Mouse (Mus musculus) midbrain, embryonic 11.5 days (tissue): ENCODE measurements around the gene Tdrd9. TPM values are rescaled to one million over a fixed set of nuclear protein-coding genes. Genes with fewer than 3 reads are reported as not detected.

Source experiments
- ATAC-seq: fragments of 200-750 bp; cut with Nextera tagmentation; 2 replicates; pipeline ENCODE4 v1.8.0; 2017; ENCODE audit warnings: moderate TSS enrichment, moderate library complexity; ENCODE audit not compliant: low FRiP score
- DNase-seq: peaks from one replicate; pipeline ENCODE4 v3.0.0; 2015; ENCODE audit warnings: low spot score; ENCODE audit errors: missing footprints
- H3K27ac ChIP-seq: fragments of 300-500 bp; sonication (generic); 2 replicates; pipeline ENCODE4 v1.5.1; 2014; ENCODE audit warnings: low read depth, low read length
- H3K27me3 ChIP-seq: fragments of 300-500 bp; sonication (generic); 2 replicates; pipeline ENCODE4 v1.6.1; 2014; ENCODE audit warnings: mild to moderate bottlenecking, low read length, moderate library complexity, mixed read lengths; ENCODE audit not compliant: control insufficient read depth, insufficient read depth
- H3K36me3 ChIP-seq: fragments of 300-500 bp; sonication (generic); 2 replicates; pipeline ENCODE4 v1.6.1; 2014; ENCODE audit warnings: mild to moderate bottlenecking, low read length, moderate library complexity, mixed read lengths; ENCODE audit not compliant: control insufficient read depth, insufficient read depth
- H3K4me1 ChIP-seq: fragments of 300-500 bp; sonication (generic); 2 replicates; pipeline ENCODE4 v1.6.1; 2014; ENCODE audit warnings: low read length; ENCODE audit not compliant: control insufficient read depth, insufficient read depth
- H3K4me2 ChIP-seq: fragments of 300-500 bp; sonication (generic); 2 replicates; pipeline ENCODE4 v1.6.1; 2014; ENCODE audit warnings: mild to moderate bottlenecking, moderate library complexity
- H3K4me3 ChIP-seq: fragments of 300-500 bp; sonication (generic); 2 replicates; pipeline ENCODE4 v1.5.1; 2014; ENCODE audit warnings: low read depth, low read length
- H3K9ac ChIP-seq: fragments of 300-500 bp; sonication (generic); 2 replicates; pipeline ENCODE4 v1.6.1; 2014; ENCODE audit warnings: low read length
- H3K9me3 ChIP-seq: fragments of 300-500 bp; sonication (generic); 2 replicates; pipeline ENCODE4 v1.6.1; 2016; ENCODE audit warnings: low read length; ENCODE audit not compliant: control insufficient read depth
- WGBS: fragments of 180-500 bp; shearing (Covaris S2); extraction: QIAGEN DNeasy Blood & Tissue Kit; methylation state at CpG from one replicate; pipeline ENCODE4 v1.1.7; 2014; 5-methylcytosine and 5-hydroxymethylcytosine counted together
- polyA plus RNA-seq: library from polyadenylated mRNA; unstranded; fragments of >200 nt; fragmentation: Nextera tagmentation; extraction: Ambion mirVana; gene quantifications from 2 replicates; pipeline ENCODE4 v1.2.1, GENCODE M21; 2014

Gene Tdrd9
- polyA plus RNA-seq, 1 experiment from 2014 or later: 1.4 TPM

DNA sequence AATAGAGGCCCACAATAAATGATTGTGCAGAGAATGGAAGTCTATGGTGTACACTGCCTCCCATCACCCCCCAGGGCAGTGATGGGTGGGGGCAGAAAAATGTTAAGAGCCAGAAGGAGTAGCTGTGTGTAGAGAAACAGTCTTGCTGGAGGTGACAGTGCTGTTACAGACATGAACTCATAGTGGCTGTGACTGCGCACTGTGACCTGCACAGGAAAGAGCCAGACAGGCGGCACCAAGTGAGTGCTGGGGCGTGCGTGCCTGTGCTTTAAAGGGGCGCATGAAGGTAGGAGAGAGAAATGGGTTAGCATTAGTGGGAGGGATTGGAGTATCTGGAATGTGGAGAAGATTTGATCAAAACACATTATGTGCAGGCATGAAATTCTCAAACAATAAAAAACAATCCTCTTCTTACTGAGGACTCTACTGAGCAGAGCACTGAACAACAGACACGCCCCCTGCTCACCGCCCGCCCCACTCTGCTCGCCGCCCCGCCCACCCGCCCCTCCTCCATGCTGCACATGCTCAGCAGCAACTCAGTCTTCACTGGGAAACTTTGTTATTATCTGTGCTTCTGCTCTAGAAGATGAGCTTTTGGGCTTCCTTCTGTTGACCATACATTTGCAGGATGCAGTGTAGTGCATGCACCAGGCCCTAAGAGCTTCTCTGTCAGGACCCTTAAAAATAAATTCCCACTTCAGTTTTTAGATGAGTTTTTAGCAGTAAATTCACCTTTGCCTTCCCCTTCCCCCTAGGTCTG lies 41.3 kb downstream of the Tdrd9 start:
- Histone ChIP-seq H3K9me3 (no peaks in the 10 kb centered on the region), H3K4me1 (peaks cover 6% of the 10 kb centered on the region; the same call in 1 of the 2 replicates), H3K4me3 (peak overlapping the region; percentile 16; the same call in 1 of the 2 replicates), H3K9ac (peak overlapping the region; percentile 63), H3K4me2 (peak overlapping the region; percentile 49), H3K27ac (peak overlapping the region; percentile 68), H3K27me3 (no peaks in the 10 kb centered on the region), H3K36me3 (no peaks in the 10 kb centered on the region)
- ATAC-seq: peak; percentile 94
- WGBS: 25% methylated on average over 12 of the region's 12 CpGs
- peak; percentile 92 for DNase-seq

DNA sequence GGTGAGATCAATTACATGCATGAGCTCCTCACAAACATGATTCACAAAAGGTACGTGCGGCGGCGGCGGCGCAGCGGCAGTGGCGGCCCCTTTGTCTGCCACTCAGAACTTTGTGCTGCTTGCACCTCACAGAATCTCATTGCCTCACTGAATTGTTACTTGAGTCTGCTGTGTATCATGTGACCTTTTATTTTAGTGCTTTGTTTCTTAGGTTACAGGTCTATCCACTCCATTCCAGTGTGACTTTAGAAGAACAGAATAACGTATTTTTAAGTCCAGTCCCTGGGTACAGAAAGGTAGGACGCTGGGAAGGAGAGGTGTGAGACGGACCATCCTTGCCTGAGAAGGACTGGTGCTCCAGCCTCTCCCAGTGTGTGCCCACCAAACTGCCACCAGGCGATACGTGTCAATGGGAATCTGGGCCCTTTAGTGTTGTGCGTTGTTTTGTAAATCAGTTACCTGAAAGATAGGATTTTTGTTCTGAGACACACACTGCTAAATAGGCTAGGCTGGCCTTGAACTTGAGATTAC lies 42.0 kb downstream of the Tdrd9 start:
- peak overlapping the region; percentile 63 for H3K9ac ChIP-seq
- peak overlapping the region; percentile 16; the same call in 1 of the 2 replicates for H3K4me3 ChIP-seq
- H3K27ac ChIP-seq: peak overlapping the region; percentile 68
- no peaks in the 10 kb centered on the region for H3K27me3 ChIP-seq
- H3K36me3 ChIP-seq: no peaks in the 10 kb centered on the region
- no peaks in the 10 kb centered on the region for H3K9me3 ChIP-seq
- peak overlapping the region; percentile 49 for H3K4me2 ChIP-seq
- WGBS: 14% methylated on average over 14 of the region's 14 CpGs
- ATAC-seq (peak; percentile 84), DNase-seq (peak; percentile 89)
- peaks cover 6% of the 10 kb centered on the region; the same call in 1 of the 2 replicates for H3K4me1 ChIP-seq

- Histone ChIP-seq H3K27ac (no peak overlapping the region), H3K4me1 (peaks cover 6% of the 10 kb centered on the region; the same call in 1 of the 2 replicates), H3K4me3 (no peak overlapping the region), H3K27me3 (no peaks in the 10 kb centered on the region), H3K9me3 (no peaks in the 10 kb centered on the region; the same call in 1 of the 2 replicates), H3K9ac (no peak overlapping the region), H3K4me2 (no peak overlapping the region), H3K36me3 (no peaks in the 10 kb centered on the region)
- no peak for ATAC-seq
- 79% methylated on average over 4 of the region's 4 CpGs for WGBS
- DNase-seq: no peak
Measured at GRCm38 (mm10) chr12:112016346-112016745, 45.0 kb downstream of the Tdrd9 start.

DNA sequence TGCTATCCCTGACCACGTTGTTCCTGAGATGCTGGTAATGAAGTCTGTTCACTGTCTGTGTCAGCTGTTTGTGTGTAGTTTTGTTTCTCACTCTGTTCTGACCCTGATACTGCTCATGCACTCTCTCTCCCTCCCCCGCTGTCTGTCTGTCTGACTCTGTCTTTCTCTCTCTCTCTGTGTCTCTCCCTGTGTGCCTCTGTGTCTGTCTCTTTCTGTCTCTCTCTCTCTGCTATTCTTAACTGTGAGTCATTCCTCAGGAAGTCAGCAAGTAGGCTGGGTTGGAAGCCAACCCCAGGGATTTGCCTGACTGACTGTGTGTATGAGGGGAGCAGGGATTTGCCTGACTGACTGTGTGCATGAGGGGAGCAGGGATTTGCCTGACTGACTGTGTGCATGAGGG lies 51.9 kb downstream of the Tdrd9 start:
- Histone ChIP-seq H3K4me3 (no peak overlapping the region), H3K4me1 (no peaks in the 10 kb centered on the region), H3K36me3 (no peaks in the 10 kb centered on the region), H3K27ac (no peak overlapping the region), H3K9me3 (no peaks in the 10 kb centered on the region; the same call in 1 of the 2 replicates), H3K9ac (no peak overlapping the region), H3K27me3 (no peaks in the 10 kb centered on the region), H3K4me2 (no peak overlapping the region)
- WGBS: 80% methylated on average over 2 of the region's 2 CpGs
- DNase-seq (no peak), ATAC-seq (no peak)

- Histone ChIP-seq H3K4me3 (no peak overlapping the region), H3K4me1 (no peaks in the 10 kb centered on the region), H3K27ac (no peak overlapping the region), H3K4me2 (no peak overlapping the region), H3K9me3 (no peaks in the 10 kb centered on the region; the same call in 1 of the 2 replicates), H3K9ac (no peak overlapping the region), H3K36me3 (no peaks in the 10 kb centered on the region), H3K27me3 (no peaks in the 10 kb centered on the region)
- DNase-seq (no peak), ATAC-seq (no peak)
- 76% methylated on average over 17 of the region's 17 CpGs for WGBS
Measured at GRCm38 (mm10) chr12:112024581-112025310, 53.4 kb downstream of the Tdrd9 start.

DNA sequence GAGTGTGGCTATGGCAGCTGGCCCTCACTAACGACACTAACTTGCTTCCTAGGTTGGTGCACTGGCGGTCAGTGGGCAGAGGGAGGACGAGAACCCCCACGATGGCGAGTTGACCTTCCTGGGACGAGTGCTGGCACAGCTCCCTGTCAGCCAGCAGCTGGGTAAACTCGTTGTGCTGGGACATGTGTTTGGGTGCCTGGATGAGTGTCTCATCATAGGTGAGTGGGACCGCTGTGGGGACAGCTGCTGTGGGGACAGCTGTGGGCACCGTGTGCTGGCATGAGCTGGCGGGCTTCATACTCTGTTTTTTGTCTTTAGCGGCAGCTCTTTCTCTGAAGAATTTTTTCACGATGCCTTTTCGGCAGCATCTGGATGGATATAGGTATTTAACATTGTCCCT lies 54.1 kb downstream of the Tdrd9 start:
- DNase-seq (no peak), ATAC-seq (no peak)
- Histone ChIP-seq H3K9ac (no peak overlapping the region), H3K4me1 (no peaks in the 10 kb centered on the region), H3K4me2 (no peak overlapping the region), H3K27ac (no peak overlapping the region), H3K4me3 (no peak overlapping the region), H3K27me3 (no peaks in the 10 kb centered on the region), H3K36me3 (no peaks in the 10 kb centered on the region), H3K9me3 (no peaks in the 10 kb centered on the region; the same call in 1 of the 2 replicates)
- WGBS: 91% methylated on average over 13 of the region's 13 CpGs

DNA sequence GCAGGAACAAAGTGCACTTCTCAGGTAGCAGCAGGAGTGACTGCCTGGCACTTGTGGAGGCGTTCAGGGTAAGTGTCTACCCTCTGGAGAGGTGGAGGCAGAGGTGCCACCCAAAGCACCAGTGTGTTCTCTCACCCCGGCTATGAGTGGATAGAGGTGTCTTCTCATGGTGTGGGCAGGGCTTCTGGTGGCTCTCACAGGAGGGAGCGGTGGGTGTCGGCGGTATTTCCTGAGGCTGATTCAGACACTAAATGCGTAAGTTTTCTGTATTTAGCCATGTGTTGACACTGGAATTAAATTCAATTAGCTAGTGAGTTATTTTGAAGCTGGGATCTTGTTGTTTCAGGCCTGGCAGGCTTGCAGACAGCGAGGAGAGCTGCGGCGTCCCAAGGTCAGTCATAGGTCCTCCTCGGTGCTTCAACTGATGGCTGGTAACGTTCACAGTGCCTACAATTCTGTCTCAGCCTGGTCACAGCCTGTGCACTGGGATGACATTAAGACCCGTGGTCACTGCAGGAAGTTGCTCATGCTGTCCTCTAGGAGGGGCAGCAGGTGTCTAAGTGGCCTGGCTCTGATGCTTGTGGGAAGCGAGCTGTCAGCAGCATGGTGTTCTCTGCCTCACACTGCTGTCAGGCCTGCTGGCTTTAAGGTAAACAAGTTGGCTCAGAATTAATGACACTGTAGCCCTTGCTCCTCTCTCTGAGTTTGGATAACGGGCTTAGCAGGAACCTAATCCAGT lies 54.7 kb downstream of the Tdrd9 start:
- Histone ChIP-seq H3K4me2 (no peak overlapping the region), H3K9me3 (no peaks in the 10 kb centered on the region; the same call in 1 of the 2 replicates), H3K27ac (no peak overlapping the region), H3K27me3 (no peaks in the 10 kb centered on the region), H3K4me3 (no peak overlapping the region), H3K9ac (no peak overlapping the region), H3K36me3 (no peaks in the 10 kb centered on the region), H3K4me1 (no peaks in the 10 kb centered on the region)
- DNase-seq (no peak), ATAC-seq (no peak)
- WGBS: 85% methylated on average over 14 of the region's 14 CpGs

GRCm38 (mm10) chr12:112027408-112027807 lies 56.0 kb downstream of the Tdrd9 start:
- H3K9me3 ChIP-seq: no peaks in the 10 kb centered on the region
- no peak overlapping the region for H3K27ac ChIP-seq
- no peaks in the 10 kb centered on the region for H3K4me1 ChIP-seq
- H3K4me3 ChIP-seq: no peak overlapping the region
- no peak for DNase-seq
- no peak for ATAC-seq
- WGBS: 76% methylated on average over 4 of the region's 4 CpGs
- H3K36me3 ChIP-seq: no peaks in the 10 kb centered on the region
- no peak overlapping the region for H3K9ac ChIP-seq
- no peaks in the 10 kb centered on the region for H3K27me3 ChIP-seq
- no peak overlapping the region for H3K4me2 ChIP-seq
